Mouse (Mus musculus): Measurements from ENCODE around the gene Sema6d. TPM values are rescaled to one million over a fixed set of nuclear protein-coding genes. Genes with fewer than 3 reads are reported as not detected.

Sema6d gene
- polyA plus RNA-seq, 2 experiments = 2.2 to 3.2 TPM

DNA sequence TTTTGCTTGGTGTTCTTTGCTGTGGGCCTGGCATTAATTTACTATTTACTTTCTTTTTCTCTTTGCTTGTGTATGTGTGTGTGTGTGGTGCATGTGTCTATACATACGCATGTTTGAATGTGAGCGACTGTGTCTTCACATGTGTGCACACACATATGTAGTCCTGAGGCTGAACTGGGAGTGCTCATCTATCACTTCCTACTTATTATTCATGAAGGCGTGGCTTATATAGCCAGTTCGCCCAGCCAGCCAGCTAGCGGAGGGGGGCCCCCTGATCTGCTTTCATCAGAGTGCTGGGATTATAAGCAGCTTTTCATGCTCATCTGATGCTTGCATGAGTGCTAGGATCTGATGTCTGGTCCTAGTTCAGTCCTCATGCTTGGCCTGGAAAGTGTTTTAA is 537.9 kb downstream of the Sema6d start:
- no peak for TF ChIP-seq EP300 (IDR thresholded peaks at IDR 0.05; ENCODE audit: low read depth)
- no peak for TF ChIP-seq CTCF (IDR thresholded peaks at IDR 0.05; ENCODE audit: low read depth)
- H3K27ac ChIP-seq = no peak overlapping the region
- H3K4me2 ChIP-seq (ENCODE audit: low read depth) = no peak overlapping the region
- no peaks in the 10 kb centered on the region for H3K36me3 ChIP-seq (replicated peaks; ENCODE audit: control insufficient read depth, insufficient read depth, low read depth)
- 64% methylated on average over 5 of the region's 5 CpGs for WGBS (ENCODE audit: insufficient replicate concordance)
- DNase-seq (ENCODE audit: low read depth in 3 of 3, low spot score in 3 of 3) (no peak), ATAC-seq (ENCODE audit: insufficient read depth) (no peak)
- H3K9ac ChIP-seq (replicated peaks) = no peak overlapping the region
- H3K9me3 ChIP-seq (ENCODE audit: control insufficient read depth, low read length) = no peaks in the 10 kb centered on the region
- no peaks in the 10 kb centered on the region for H3K27me3 ChIP-seq (ENCODE audit: control insufficient read depth, insufficient read depth, low read length)
- no peak overlapping the region for H3K4me3 ChIP-seq (ENCODE audit: insufficient read depth in 1 of 2, low read depth in 2 of 2, low read length in 2 of 2)
- no peaks in the 10 kb centered on the region for H3K4me1 ChIP-seq (replicated peaks; ENCODE audit: control insufficient read depth in 2 of 2, insufficient read depth in 2 of 2, low read length in 1 of 2)

DNA sequence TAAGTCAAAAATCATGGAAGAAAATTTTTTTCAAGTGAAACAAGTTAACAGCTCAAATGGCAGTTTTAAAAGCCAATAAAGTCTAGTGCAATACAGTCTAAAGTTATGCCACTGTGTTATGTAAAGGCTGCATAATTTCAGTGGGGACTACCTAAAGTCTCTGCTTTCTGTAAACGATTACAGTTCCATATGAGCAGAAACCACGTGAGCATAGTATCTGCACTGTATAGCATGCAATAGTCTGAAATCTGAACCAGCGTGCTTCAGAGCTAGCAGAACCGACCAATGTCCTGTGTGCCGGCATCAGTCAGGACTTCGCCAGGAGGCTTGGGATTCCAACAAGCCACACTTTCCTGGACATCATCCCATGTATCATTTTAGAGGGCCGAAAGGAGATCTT is 538.9 kb downstream of the Sema6d start:
- Histone ChIP-seq H3K36me3 (replicated peaks; ENCODE audit: control insufficient read depth, insufficient read depth, low read depth) (no peaks in the 10 kb centered on the region), H3K27ac (no peak overlapping the region), H3K4me2 (ENCODE audit: low read depth) (no peak overlapping the region), H3K9me3 (ENCODE audit: control insufficient read depth, low read length) (no peaks in the 10 kb centered on the region), H3K4me3 (ENCODE audit: insufficient read depth in 1 of 2, low read depth in 2 of 2, low read length in 2 of 2) (no peak overlapping the region), H3K9ac (replicated peaks) (no peak overlapping the region), H3K4me1 (replicated peaks; ENCODE audit: control insufficient read depth in 2 of 2, insufficient read depth in 2 of 2, low read length in 1 of 2) (no peaks in the 10 kb centered on the region), H3K27me3 (ENCODE audit: control insufficient read depth, insufficient read depth, low read length) (no peaks in the 10 kb centered on the region)
- no peak for TF ChIP-seq EP300 (IDR thresholded peaks at IDR 0.05; ENCODE audit: low read depth)
- TF ChIP-seq CTCF (IDR thresholded peaks at IDR 0.05; ENCODE audit: low read depth) = no peak
- DNase-seq (ENCODE audit: low read depth in 3 of 3, low spot score in 3 of 3) (no peak), ATAC-seq (ENCODE audit: insufficient read depth) (no peak)
- 70% methylated on average over 7 of the region's 7 CpGs for WGBS (ENCODE audit: insufficient replicate concordance)

DNA sequence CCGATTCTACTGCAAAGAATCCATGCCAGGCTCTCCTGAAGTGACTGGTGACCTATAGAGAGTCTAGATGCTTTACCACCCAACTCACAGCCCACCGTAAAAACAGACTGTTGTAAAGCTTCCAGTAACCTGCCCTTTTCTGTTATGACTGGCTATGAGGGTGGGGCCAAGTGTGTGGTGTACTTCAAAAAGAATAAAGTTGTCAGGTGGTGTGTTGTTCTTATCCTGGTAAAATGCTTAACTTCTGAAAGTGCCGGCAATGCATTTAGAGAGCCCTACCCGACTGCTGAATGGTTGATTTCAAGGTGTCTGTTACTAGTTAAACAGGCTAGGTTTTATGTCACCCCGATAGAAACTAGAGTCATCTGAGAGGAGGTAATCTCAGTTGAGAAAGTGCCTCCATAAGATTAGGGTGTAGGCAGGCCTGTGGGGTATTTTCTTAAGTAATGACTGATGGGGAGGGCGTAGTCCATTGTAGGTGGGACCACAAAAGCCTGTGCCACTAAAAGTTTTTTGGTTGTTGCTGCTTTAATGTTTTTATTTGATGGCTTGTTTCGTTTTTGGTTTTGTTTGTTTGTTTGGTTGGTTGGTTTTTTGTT is 544.7 kb downstream of the Sema6d start:
- no peak for ATAC-seq (ENCODE audit: insufficient read depth)
- 62% methylated on average over 7 of the region's 7 CpGs for WGBS (ENCODE audit: insufficient replicate concordance)
- DNase-seq (ENCODE audit: low read depth in 3 of 3, low spot score in 3 of 3) = no peak
- Histone ChIP-seq H3K9me3 (ENCODE audit: control insufficient read depth, low read length) (no peaks in the 10 kb centered on the region), H3K4me2 (ENCODE audit: low read depth) (no peak overlapping the region), H3K4me1 (replicated peaks; ENCODE audit: control insufficient read depth in 2 of 2, insufficient read depth in 2 of 2, low read length in 1 of 2) (no peaks in the 10 kb centered on the region), H3K27me3 (ENCODE audit: control insufficient read depth, insufficient read depth, low read length) (no peaks in the 10 kb centered on the region), H3K27ac (no peak overlapping the region), H3K36me3 (replicated peaks; ENCODE audit: control insufficient read depth, insufficient read depth, low read depth) (no peaks in the 10 kb centered on the region), H3K4me3 (ENCODE audit: insufficient read depth in 1 of 2, low read depth in 2 of 2, low read length in 2 of 2) (no peak overlapping the region), H3K9ac (replicated peaks) (no peak overlapping the region)
- no peak for TF ChIP-seq CTCF (IDR thresholded peaks at IDR 0.05; ENCODE audit: low read depth)
- no peak for TF ChIP-seq EP300 (IDR thresholded peaks at IDR 0.05; ENCODE audit: low read depth)

DNA sequence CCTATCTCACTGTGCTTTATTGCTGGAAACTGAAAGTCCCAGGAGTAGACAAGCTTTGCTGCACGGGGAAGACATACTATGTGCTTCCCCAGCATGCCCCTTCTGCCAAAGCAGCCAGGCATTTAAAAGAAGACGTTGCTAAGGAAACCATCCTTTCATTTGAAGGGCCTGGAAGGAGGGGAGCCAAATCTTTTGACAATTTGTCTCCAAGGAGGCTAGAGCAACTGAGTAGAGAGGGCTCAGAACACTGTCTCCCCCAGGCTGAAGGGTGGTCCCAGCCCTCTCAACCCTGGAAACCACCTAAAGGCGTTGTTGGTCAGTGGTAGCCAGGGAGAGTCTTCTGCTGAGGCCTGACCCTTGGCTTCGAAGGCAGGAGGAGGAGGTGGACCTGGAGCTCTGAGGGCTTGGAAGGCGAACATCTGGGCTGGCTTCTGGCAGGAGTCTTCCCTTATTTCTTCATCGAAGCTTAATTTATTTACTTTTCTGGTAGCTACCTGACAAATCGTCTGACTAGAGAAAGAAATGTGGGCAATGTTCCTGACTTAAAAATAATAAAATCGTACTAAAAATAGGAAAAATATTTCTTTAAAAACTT is 545.6 kb downstream of the Sema6d start:
- WGBS (ENCODE audit: insufficient replicate concordance) = 48% methylated on average over 8 of the region's 8 CpGs
- Histone ChIP-seq H3K9ac (replicated peaks) (no peak overlapping the region), H3K27me3 (ENCODE audit: control insufficient read depth, insufficient read depth, low read length) (no peaks in the 10 kb centered on the region), H3K36me3 (replicated peaks; ENCODE audit: control insufficient read depth, insufficient read depth, low read depth) (no peaks in the 10 kb centered on the region), H3K9me3 (ENCODE audit: control insufficient read depth, low read length) (no peaks in the 10 kb centered on the region), H3K4me1 (replicated peaks; ENCODE audit: control insufficient read depth in 2 of 2, insufficient read depth in 2 of 2, low read length in 1 of 2) (no peaks in the 10 kb centered on the region), H3K4me3 (ENCODE audit: insufficient read depth in 1 of 2, low read depth in 2 of 2, low read length in 2 of 2) (no peak overlapping the region), H3K27ac (no peak overlapping the region), H3K4me2 (ENCODE audit: low read depth) (no peak overlapping the region)
- DNase-seq (ENCODE audit: low read depth in 3 of 3, low spot score in 3 of 3) = no peak
- TF ChIP-seq EP300 (IDR thresholded peaks at IDR 0.05; ENCODE audit: low read depth) = no peak
- no peak for TF ChIP-seq CTCF (IDR thresholded peaks at IDR 0.05; ENCODE audit: low read depth)
- ATAC-seq (ENCODE audit: insufficient read depth) = no peak

DNA sequence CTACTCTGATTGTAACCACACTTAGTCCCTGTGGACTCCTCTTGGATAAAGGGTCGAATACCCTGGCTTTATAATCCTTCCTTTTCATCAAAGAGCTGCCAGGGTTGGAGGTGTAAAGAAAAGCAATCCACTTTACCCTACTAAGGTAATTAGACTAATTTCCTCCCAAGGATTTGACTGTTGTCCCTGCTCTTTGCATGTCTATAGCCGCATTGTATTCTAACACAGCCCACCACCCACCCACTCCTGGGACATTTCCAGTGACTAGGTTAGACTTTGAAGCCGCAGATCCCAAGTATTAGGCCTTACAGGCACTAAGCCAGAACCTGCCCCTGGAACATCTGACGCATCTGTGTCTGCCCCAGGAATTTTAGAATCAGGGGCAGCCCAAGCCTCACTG is 547.3 kb downstream of the Sema6d start:
- no peaks in the 10 kb centered on the region for H3K4me1 ChIP-seq (replicated peaks; ENCODE audit: control insufficient read depth in 2 of 2, insufficient read depth in 2 of 2, low read length in 1 of 2)
- no peaks in the 10 kb centered on the region for H3K27me3 ChIP-seq (ENCODE audit: control insufficient read depth, insufficient read depth, low read length)
- no peak for ATAC-seq (ENCODE audit: insufficient read depth)
- H3K9me3 ChIP-seq (ENCODE audit: control insufficient read depth, low read length) = no peaks in the 10 kb centered on the region
- no peak overlapping the region for H3K4me2 ChIP-seq (ENCODE audit: low read depth)
- no peak overlapping the region for H3K4me3 ChIP-seq (ENCODE audit: insufficient read depth in 1 of 2, low read depth in 2 of 2, low read length in 2 of 2)
- no peak overlapping the region for H3K9ac ChIP-seq (replicated peaks)
- 48% methylated on average over 4 of the region's 4 CpGs for WGBS (ENCODE audit: insufficient replicate concordance)
- H3K36me3 ChIP-seq (replicated peaks; ENCODE audit: control insufficient read depth, insufficient read depth, low read depth) = no peaks in the 10 kb centered on the region
- DNase-seq (ENCODE audit: low read depth in 3 of 3, low spot score in 3 of 3) = no peak
- H3K27ac ChIP-seq = no peak overlapping the region
- TF ChIP-seq CTCF (IDR thresholded peaks at IDR 0.05; ENCODE audit: low read depth) = no peak
- no peak for TF ChIP-seq EP300 (IDR thresholded peaks at IDR 0.05; ENCODE audit: low read depth)
